Mouse (Mus musculus): ENCODE measurements around the gene Olfr539.
"Not testable (repeated sequence)": the region's sequence is repeated elsewhere in the genome, so short reads cannot be mapped to it uniquely, and the experiment has no call there.

Gene Olfr539

GRCm38 (mm10) chr7:140659630-140660029 is at the start of gene Olfr539:
Olfr539 (plus strand) TSS chr7:140659930.
- DNase-seq (ENCODE audit: low spot score) = no peak

- DNase-seq (ENCODE audit: low spot score) = not testable (repeated sequence)
Measured at GRCm38 (mm10) chr7:140628670-140629069, 31.1 kb upstream of the Olfr539 start, which contains the start of gene Olfr61. Olfr61 (plus strand) TSS chr7:140628970.

GRCm38 (mm10) chr7:140630559-140630958 is 29.2 kb upstream of the Olfr539 start:
- DNase-seq (ENCODE audit: low spot score) = no peak

GRCm38 (mm10) chr7:140646152-140646551 is 13.6 kb upstream of the Olfr539 start, which contains the start of gene Olfr53:
Olfr53 (plus strand) TSS chr7:140646452.
- DNase-seq (ENCODE audit: low spot score) = no peak

- not testable (repeated sequence) for DNase-seq (ENCODE audit: low spot score)
Measured at GRCm38 (mm10) chr7:140670693-140671092, 11.0 kb downstream of the Olfr539 start.

GRCm38 (mm10) chr7:140675863-140676262 is 16.1 kb downstream of the Olfr539 start:
- no peak for DNase-seq (ENCODE audit: low spot score)

DNA sequence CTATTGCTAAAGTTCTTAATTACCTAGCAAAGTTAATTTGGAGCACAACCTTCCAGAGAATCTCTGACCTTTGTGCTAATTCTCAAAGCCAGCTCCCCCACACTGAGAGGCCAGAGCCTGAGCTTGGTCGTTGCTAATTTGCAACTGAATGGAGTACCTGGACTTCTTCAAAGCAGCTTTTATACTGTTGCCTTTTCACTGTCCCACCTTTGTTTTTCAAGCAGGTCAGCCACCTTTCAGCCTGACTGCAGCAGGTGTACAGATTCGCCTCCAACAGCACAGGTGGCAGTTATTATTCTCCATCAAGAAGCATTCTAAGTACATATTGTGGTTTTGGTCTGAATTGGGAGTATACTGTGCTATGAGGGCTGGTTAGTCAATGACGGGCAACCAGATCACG is 19.9 kb downstream of the Olfr539 start:
- not testable (repeated sequence) for DNase-seq (ENCODE audit: low spot score)

DNA sequence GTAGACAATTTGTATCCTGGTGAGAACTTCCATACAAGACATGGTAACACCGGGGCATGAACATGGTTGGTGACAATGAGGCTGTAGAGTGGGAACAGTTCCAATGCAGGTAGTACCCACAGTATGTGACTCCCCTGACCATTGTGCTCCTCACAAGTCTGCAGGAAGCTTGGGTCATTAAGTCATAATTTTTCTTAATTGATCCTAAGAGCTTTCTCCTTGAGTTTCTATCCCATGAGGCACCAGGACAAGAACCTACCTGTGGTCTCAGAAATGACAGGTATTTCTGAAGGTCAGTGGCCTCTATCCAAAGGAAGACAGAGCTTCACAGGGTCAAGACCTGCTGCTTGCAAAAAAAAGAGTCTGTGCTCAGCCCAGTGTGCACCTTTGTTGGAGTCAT is 21.9 kb downstream of the Olfr539 start, which contains the start of gene Olfr45:
Gene Olfr45 (plus strand): TSS at position 301 of the 400 bp plus-strand sequence.
- DNase-seq (ENCODE audit: low spot score) = no peak

DNA sequence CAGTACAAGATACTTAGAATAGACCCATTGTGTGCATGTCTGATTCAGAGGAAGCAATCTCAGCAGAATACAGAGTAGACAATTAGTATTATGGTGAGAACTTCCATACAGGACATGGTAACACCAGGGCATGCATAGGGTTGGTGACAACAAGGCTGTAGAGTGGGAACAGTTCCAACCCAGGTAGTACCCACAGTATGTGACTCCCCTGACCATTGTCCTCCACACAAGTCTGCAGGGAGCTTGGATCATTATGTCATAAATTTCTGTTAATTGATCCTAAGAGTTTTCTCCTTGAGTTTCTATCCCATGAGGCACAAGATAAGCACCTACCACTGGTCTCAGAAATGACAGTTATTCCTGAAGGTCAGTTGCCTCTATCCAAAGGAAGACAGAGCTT is 37.2 kb downstream of the Olfr539 start, which contains the start of gene Olfr541:
Gene Olfr541 (plus strand): TSS at position 301 of the 400 bp plus-strand sequence.
- DNase-seq (ENCODE audit: low spot score) = no peak

DNA sequence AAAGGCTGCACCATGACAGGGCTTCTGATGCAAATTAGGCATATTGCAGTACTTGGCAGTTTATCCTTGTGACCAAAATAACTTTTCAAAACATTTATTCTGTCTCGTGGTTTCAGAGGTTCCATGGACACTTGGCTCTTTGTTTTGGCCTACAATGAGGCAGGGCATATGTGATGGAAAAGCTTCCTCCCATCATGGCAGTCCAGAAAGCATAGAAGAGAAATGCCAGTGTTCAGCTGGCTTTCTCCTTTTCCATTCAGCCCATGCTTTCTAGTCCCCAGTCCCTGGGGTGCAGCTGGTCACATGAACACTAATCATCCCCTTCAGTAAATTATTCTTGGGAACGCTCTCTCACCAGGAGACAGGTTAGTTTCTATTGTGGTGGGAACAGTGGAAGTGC is 46.6 kb downstream of the Olfr539 start:
- no peak for DNase-seq (ENCODE audit: low spot score)

GRCm38 (mm10) chr7:140707536-140708284 is 48.0 kb downstream of the Olfr539 start:
- no peak for DNase-seq (ENCODE audit: low spot score)

GRCm38 (mm10) chr7:140717155-140718055 is 57.7 kb downstream of the Olfr539 start:
- no peak for DNase-seq (ENCODE audit: low spot score)

- no peak for DNase-seq (ENCODE audit: low spot score)
Measured at GRCm38 (mm10) chr7:140721095-140721494, 61.4 kb downstream of the Olfr539 start.

- DNase-seq (ENCODE audit: low spot score) = no peak
Measured at GRCm38 (mm10) chr7:140725558-140725957, 65.8 kb downstream of the Olfr539 start.
